Mouse (Mus musculus): ENCODE results near the gene Adam17. TPM values are rescaled to one million over a fixed set of nuclear protein-coding genes. Genes with fewer than 3 reads are reported as not detected.
A peak's percentile ranks its signal among the peaks of the same experiment; 100 is the strongest.
"Not testable (repeated sequence)": the region's sequence is repeated elsewhere in the genome, so short reads cannot be mapped to it uniquely, and the experiment has no call there.

The Adam17 gene
- 43.9 and 47.9 TPM in 2 replicates for polyA plus RNA-seq (2016; fragmentation: Nextera tagmentation; extraction: Ambion mirVana)

DNA sequence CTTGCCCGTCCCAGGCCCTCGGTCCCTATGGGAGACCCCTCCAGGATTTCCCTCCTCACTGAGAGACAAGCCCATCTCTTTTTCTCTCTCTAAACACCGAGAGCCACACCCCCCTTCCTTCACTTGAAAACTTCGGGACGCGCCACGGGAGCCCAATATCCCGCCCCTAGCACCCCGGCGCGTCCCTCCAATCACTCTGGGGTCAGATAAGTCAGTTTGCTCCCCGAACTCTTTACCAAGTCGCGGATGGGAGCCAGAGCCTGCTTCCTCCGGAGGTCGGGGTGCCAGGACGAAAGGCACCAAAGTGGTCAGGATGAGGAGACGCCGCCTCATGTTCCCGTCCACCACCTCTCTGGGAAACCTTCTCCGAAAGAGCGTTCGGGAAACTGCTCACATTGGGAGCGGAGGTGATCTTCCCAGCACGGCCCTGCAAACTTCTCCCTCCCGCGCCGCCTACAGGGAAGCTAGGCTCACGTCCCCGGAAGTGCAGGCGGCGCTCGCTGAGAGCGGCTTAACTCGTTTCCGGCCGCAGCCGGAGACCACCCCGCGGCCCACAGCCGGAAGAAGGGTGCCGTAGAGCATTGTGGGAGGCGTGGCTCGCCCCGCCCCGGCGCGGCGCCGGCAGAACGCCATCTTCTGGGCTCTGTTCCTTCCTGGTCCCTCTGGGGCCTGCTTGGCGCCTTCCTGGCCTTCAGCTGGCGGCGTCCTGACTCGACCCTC, at the start of gene Adam17:
TSS of gene Adam17 (minus strand) at position 533 of the 720 bp plus-strand sequence.
- Histone ChIP-seq H3K36me3 (peaks cover 3% of the 10 kb centered on the region; the same call in 1 of the 2 replicates), H3K4me1 (peaks cover 8% of the 10 kb centered on the region; the same call in 1 of the 2 replicates), H3K4me3 (peak within 1 kb of the TSS; percentile 80), H3K27ac (peak within 1 kb of the TSS; percentile 94), H3K27me3 (ENCODE audit: low read depth, poor library complexity, severe bottlenecking) (no peaks in the 10 kb centered on the region), H3K9me3 (replicated peaks) (no peaks in the 10 kb centered on the region)
- WGBS: under 1% methylated on average over 55 of the region's 55 CpGs
- peak; percentile 95 for DNase-seq (ENCODE audit: low spot score)

DNA sequence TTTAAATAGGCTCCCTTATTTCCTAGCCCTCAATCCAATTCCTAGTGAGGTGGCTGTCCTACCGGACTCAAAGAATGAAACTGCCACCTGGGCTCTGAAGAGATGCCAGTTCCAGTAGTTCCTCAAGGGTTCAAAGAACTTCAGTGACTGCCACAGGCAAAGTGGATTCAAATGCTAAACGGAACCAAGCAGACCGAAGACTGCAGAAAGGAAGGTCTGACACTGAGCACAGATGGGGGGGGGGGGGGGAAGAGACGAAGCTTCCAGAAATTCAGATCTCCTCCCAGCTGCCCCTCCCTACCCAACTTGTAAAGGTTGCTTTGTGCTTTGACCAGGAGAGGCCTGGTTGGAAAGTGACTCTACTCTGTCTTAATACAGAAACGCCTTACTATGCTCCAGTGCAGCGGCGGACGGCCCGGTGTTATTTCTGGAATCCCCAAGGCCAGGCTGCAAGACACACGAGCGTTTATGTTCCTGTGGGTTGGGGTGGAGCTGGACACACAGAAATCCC, 45.2 kb upstream of the Adam17 start:
- 57% methylated on average over 11 of the region's 11 CpGs for WGBS
- Histone ChIP-seq H3K27me3 (ENCODE audit: low read depth, poor library complexity, severe bottlenecking) (no peaks in the 10 kb centered on the region), H3K9me3 (replicated peaks) (no peaks in the 10 kb centered on the region), H3K36me3 (peaks cover 24% of the 10 kb centered on the region), H3K4me1 (peaks cover 19% of the 10 kb centered on the region; the same call in 1 of the 2 replicates), H3K4me3 (peak overlapping the region; percentile 88), H3K27ac (no peak overlapping the region; the same call in 1 of the 2 replicates)
- no peak for DNase-seq (ENCODE audit: low spot score)

DNA sequence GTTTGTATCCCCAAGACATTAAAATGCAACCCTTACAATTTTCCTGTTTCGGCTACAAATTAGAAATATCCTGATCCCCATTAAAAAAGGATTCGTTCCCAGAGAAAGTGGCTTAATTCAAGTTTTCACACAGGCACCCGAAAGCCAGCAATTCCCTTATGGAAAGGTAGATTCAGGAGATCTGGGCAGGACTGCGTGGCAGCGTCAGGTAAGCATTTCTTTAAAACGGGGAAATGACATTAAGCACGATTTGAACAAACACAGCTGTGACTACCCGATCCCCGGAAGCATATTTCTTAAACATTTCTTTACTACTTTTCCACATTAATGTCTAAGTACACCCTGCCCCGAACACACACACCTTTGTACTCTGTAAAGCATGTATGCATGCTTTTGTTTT, 44.7 kb upstream of the Adam17 start:
- no peak for DNase-seq (ENCODE audit: low spot score)
- H3K9me3 ChIP-seq (replicated peaks): no peaks in the 10 kb centered on the region
- H3K27me3 ChIP-seq (ENCODE audit: low read depth, poor library complexity, severe bottlenecking): no peaks in the 10 kb centered on the region
- peak overlapping the region; percentile 98 for H3K27ac ChIP-seq
- peak overlapping the region; percentile 88 for H3K4me3 ChIP-seq
- peaks cover 19% of the 10 kb centered on the region; the same call in 1 of the 2 replicates for H3K4me1 ChIP-seq
- peaks cover 30% of the 10 kb centered on the region for H3K36me3 ChIP-seq
- 7% methylated on average over 10 of the region's 10 CpGs for WGBS

DNA sequence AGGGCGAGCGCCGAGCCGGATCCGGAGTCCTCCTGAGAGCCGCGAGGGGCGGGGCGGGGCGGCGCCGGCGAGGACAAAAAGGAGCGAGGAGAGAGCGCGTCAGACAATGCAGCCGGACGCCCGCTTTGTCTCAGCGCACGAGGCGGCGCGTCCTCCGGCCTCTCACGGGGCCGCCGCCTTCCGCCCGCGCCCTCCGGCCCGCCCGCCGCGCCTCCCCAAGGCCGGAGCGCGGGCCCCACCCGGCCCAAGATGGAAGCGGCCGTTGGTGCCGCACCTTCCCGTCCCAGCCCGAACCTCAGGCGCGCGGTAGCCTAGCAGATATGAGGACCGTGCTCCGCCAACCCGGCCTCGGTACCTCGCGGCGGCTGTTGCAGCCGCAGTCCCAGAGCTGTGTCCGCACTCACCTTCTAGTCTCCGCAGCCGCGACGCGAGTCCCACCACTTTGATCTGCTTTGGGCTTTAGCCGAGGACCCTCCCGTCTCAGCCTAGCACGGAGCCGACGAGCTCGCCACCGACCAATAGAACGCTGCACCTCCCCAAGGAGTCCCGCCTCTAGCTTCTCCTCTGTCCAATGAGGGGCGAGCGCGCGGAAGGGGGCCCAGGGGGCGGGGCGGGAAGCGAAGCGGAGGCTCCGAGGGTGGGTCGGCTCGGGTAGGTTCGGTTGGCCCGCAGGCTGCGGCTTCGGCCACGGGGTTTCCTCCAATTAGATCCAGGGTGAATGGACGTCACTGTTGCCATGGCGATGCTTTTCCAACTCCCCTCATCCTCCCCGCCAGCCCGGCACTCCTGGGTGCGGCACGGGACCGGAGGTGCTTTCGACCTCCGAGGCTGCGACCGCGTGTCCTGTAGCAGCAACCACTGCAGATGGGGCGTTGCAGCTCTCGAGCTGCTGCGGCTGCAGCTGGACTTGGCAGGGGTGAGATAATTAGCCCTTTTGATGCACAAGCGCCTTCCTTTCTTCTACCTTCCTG, 44.0 kb upstream of the Adam17 start, which contains the start of gene Ywhaq:
TSS of gene Ywhaq (minus strand) at position 538 of the 971 bp plus-strand sequence.
- DNase-seq (ENCODE audit: low spot score): peak; percentile 99
- no peaks in the 10 kb centered on the region for H3K27me3 ChIP-seq (ENCODE audit: low read depth, poor library complexity, severe bottlenecking)
- H3K27ac ChIP-seq: peak within 1 kb of the TSS; percentile 98

DNA sequence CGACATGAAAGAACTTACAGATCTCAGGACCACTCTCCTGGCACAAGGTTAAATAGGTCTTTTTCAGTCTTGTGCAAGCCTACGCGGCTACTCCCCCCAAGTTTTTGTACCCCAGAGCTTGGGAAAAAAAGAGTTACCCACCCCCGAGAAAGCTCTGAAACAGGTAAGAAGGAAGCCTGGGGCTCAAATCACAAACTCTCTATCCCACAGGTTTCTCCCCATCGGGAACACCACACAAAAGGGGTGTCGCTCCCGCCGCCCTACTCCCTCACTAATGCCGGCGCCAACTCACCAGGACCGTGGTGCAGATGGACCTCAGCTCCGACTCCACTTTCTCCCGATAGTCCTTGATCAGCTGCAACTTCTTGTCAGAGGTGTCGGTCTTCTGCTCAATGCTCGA, 43.1 kb upstream of the Adam17 start:
- Histone ChIP-seq H3K36me3 (peaks cover 46% of the 10 kb centered on the region), H3K4me1 (peaks cover 19% of the 10 kb centered on the region; the same call in 1 of the 2 replicates), H3K27ac (peak overlapping the region; percentile 85), H3K4me3 (peak overlapping the region; percentile 88), H3K27me3 (ENCODE audit: low read depth, poor library complexity, severe bottlenecking) (no peaks in the 10 kb centered on the region), H3K9me3 (replicated peaks) (no peaks in the 10 kb centered on the region)
- DNase-seq (ENCODE audit: low spot score): peak; percentile 43
- under 1% methylated on average over 15 of the region's 15 CpGs for WGBS

More for the DNA sequence above, 44.0 kb upstream of the Adam17 start, which contains the start of gene Ywhaq:
- peak within 1 kb of the TSS; percentile 88 for H3K4me3 ChIP-seq
- H3K4me1 ChIP-seq: peaks cover 19% of the 10 kb centered on the region; the same call in 1 of the 2 replicates
- peaks cover 37% of the 10 kb centered on the region for H3K36me3 ChIP-seq
- under 1% methylated on average over 100 of the region's 103 CpGs for WGBS
- H3K9me3 ChIP-seq (replicated peaks): no peaks in the 10 kb centered on the region

DNA sequence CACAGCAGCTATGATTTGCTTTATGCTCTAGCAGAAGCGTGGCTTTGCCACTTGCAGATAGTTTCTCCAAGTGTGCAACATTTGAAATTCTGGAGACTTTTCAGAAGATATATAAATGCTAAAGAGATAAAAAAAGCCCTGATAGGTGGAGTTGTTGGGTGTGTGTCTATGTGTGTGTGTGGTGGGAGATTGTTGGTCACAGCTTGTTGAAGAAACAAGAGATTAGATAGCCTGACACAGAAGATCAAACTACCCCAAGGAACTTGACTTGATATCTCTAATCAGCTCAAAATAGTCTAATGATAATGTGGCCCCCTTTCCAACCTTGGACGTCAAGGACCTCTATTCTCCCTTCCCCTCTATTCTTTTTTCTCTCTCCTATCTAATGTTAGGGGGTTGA, 37.2 kb upstream of the Adam17 start:
- 92% methylated on average over 2 of the region's 2 CpGs for WGBS

DNA sequence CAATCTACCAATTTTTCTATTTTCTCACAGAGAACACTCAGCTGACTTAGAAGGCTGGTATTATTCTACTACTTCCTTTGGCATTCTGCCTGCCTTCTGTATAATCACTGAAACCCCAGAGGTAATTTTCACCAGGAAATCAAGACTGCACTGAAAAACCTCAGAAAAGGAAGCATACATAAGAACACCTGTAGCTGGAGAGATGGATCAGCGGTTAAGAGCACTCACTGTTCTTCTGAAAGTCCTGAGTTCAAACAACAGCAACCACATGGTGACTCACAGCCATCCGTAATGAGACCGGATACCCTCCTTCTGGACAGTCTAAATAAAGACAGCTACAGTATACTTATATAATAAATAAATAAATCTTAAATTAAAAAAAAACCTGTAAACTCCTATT, 36.2 kb upstream of the Adam17 start:
- Histone ChIP-seq H3K27ac (no peak overlapping the region), H3K4me1 (no peaks in the 10 kb centered on the region), H3K9me3 (replicated peaks) (no peaks in the 10 kb centered on the region; the same call in 1 of the 2 replicates), H3K27me3 (ENCODE audit: low read depth, poor library complexity, severe bottlenecking) (no peaks in the 10 kb centered on the region), H3K36me3 (peaks cover 99% of the 10 kb centered on the region), H3K4me3 (no peak overlapping the region)
- DNase-seq (ENCODE audit: low spot score): no peak
- WGBS: 100% methylated on average over 3 of the region's 3 CpGs

More for the DNA sequence above, 37.2 kb upstream of the Adam17 start:
- H3K4me1 ChIP-seq: peaks cover 6% of the 10 kb centered on the region; the same call in 1 of the 2 replicates
- no peak overlapping the region for H3K4me3 ChIP-seq
- no peaks in the 10 kb centered on the region; the same call in 1 of the 2 replicates for H3K9me3 ChIP-seq (replicated peaks)
- no peak overlapping the region for H3K27ac ChIP-seq
- peaks cover 99% of the 10 kb centered on the region for H3K36me3 ChIP-seq
- no peak for DNase-seq (ENCODE audit: low spot score)
- no peaks in the 10 kb centered on the region for H3K27me3 ChIP-seq (ENCODE audit: low read depth, poor library complexity, severe bottlenecking)

DNA sequence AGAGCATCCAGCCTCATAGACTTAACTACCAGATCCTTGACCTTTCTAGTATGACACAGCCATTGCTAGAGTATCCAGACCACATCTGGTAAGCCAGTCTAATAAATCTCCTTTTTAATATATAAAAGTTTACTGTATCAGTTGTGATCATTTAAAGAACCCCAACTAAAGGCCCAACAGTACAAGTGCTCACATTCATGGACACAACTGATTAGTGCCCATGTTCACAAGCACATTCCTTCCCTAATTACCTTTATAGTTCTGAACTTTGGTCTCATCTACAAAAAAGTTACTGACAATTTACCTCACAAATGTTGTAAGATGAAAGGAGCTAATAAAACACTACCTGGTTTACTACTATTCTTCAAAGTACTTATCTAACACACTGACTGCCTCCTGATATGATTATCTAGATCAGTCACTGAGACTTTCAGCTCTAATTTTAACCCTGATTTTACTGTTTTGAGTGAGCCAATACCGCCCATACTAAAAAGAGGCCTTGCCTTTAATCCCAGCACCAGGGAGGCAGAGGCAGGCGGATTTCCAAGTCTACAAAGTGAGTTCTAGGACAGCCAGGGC, 35.4 kb upstream of the Adam17 start:
- WGBS: 97% methylated on average over 2 of the region's 2 CpGs
- DNase-seq (ENCODE audit: low spot score): no peak
- H3K36me3 ChIP-seq: peaks cover 99% of the 10 kb centered on the region

DNA sequence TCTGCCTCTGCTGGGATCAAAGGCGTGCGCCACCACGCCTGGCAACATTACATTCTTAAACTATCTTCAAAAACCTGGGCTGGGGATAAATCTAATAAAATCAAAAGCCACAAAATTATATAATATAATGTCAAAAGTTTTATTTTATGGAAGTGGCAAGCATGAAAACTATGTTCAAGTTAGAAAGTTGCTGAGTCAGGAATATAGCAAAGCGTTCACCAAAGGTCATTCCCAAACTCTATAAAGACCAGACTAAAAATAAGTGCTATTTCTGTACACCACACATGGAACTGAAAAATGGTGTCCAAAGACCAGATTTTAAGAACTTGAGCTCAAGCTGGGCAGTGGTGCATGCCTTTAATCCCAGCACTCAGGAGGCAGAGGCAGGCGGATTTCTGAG, 29.3 kb upstream of the Adam17 start:
- WGBS: 95% methylated on average over 5 of the region's 5 CpGs
- no peak for DNase-seq (ENCODE audit: low spot score)
- Histone ChIP-seq H3K36me3 (peaks cover 89% of the 10 kb centered on the region), H3K27me3 (ENCODE audit: low read depth, poor library complexity, severe bottlenecking) (no peaks in the 10 kb centered on the region), H3K4me1 (no peaks in the 10 kb centered on the region), H3K27ac (no peak overlapping the region), H3K9me3 (replicated peaks) (no peaks in the 10 kb centered on the region), H3K4me3 (no peak overlapping the region)

More for the DNA sequence above, 35.4 kb upstream of the Adam17 start:
- no peak overlapping the region for H3K4me3 ChIP-seq
- H3K27ac ChIP-seq: no peak overlapping the region
- no peaks in the 10 kb centered on the region for H3K27me3 ChIP-seq (ENCODE audit: low read depth, poor library complexity, severe bottlenecking)
- H3K4me1 ChIP-seq: no peaks in the 10 kb centered on the region
- no peaks in the 10 kb centered on the region; the same call in 1 of the 2 replicates for H3K9me3 ChIP-seq (replicated peaks)

DNA sequence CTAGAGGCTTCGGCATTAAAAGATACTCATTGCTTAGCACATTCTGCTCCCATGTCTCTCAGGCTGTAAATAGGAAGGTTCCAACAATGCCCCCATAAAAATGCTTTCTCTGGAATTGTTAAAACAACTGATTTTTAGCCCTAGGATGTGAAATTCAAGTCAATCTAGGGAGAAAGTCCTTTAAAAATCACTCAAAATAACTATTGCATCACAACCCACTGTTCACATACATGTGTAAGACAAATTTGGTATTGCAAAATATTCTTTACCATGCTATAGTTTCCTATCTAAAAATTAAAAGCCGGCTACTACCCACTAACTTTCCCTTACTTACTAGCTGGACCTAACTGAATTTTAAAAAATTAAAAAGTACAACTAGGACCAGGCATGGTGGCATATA, 12.8 kb upstream of the Adam17 start:
- Histone ChIP-seq H3K36me3 (peaks cover 50% of the 10 kb centered on the region), H3K27me3 (ENCODE audit: low read depth, poor library complexity, severe bottlenecking) (no peaks in the 10 kb centered on the region), H3K9me3 (replicated peaks) (no peaks in the 10 kb centered on the region), H3K4me1 (no peaks in the 10 kb centered on the region), H3K27ac (no peak overlapping the region), H3K4me3 (no peak overlapping the region)
- WGBS: 94% methylated on average over 2 of the region's 2 CpGs
- no peak for DNase-seq (ENCODE audit: low spot score)

DNA sequence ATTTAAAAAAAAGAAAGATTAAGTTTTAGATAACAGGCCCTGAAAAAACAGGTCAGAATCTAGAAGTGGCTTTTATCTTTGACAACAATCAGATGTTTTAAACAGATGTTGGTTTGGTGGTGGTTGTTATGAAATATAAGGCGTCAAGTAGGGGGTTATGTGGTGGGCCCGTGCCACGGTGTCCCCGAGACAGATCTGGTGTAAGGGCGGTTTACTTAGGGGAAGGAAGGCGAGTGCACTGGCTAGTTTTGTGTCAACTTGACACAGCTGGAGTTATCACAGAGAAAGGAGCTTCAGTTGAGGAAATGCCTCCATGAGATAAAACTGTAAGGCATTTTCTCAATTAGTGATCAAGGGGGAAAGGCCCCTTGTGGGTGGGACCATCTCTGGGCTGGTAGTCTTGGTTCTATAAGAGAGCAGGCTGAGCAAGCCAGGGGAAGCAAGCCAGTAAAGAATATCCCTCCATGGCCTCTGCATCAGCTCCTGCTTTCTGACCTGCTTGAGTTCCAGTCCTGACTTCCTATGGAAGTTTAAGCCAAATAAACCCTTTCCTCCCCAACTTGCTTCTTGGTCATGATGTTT, 5.4 kb upstream of the Adam17 start:
- 84% methylated on average over 6 of the region's 6 CpGs for WGBS

More for the DNA sequence above, 5.4 kb upstream of the Adam17 start:
- not testable (repeated sequence) for H3K4me3 ChIP-seq; H3K36me3 ChIP-seq; H3K4me1 ChIP-seq; H3K27me3 ChIP-seq (ENCODE audit: low read depth, poor library complexity, severe bottlenecking); H3K9me3 ChIP-seq (replicated peaks); DNase-seq (ENCODE audit: low spot score); H3K27ac ChIP-seq

Data from limb, embryonic 10.5 days (tissue).